Mouse (Mus musculus) small intestine, adult 2 months (tissue): ENCODE data around the gene Spata32.

Experiments used
- CTCF ChIP-seq: fragments of 200-500 bp; IDR thresholded peaks from 2 replicates; pipeline ENCODE4 v1.5.1; 2012; ENCODE audit warnings: low read depth, mild to moderate bottlenecking, control low read depth, inconsistent platforms, low read length, moderate library complexity, mixed read lengths; ENCODE audit not compliant: insufficient replicate concordance, insufficient read length; ENCODE audit errors: extremely low read depth
- POLR2A ChIP-seq: fragments of 200-500 bp; IDR thresholded peaks from 2 replicates; pipeline ENCODE4 v1.6.1; 2012; ENCODE audit warnings: low read depth, mild to moderate bottlenecking, control low read depth, inconsistent platforms, low read length, moderate library complexity

DNA sequence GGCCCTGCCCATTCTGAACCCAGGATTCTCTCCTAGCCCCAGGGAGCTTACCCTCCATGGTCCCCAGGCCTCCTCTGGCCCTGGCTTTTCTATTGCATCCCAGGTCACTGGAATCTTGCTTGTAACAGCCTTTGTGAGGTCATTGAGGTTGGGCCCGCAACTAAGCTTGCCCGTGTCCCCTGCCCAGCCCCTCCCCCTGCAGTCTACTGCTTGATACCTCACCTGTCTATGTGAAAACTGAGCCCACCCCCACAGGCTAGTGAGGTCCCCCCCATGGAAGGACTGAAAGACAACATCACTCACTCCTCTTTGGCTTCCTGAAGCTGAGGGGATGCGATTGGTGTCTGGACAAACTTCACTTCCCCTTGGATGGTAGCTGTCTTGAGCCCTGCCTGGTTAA is 9.8 kb downstream of the Spata32 start, which contains the start of gene 1700023F06Rik:
- TF ChIP-seq CTCF (no peak), POLR2A (no peak)
